Mouse (Mus musculus) C2C12 (cell line): ENCODE measurements around the gene Dctpp1.

Experiments
- CTCF ChIP-seq: IDR thresholded peaks from one replicate; pipeline ENCODE4 v1.5.1; 2011; ENCODE audit not compliant: control insufficient read depth, insufficient read depth, insufficient read length
- MAX ChIP-seq: IDR thresholded peaks from one replicate; pipeline ENCODE4 v1.6.1; 2011; ENCODE audit warnings: mild to moderate bottlenecking, control low read depth
- MYOD1 ChIP-seq: IDR thresholded peaks from one replicate; pipeline ENCODE4 v1.6.1; 2011; ENCODE audit warnings: low read depth; ENCODE audit not compliant: control insufficient read depth, insufficient read length
- USF1 ChIP-seq: IDR thresholded peaks from one replicate; pipeline ENCODE4 v1.6.1; 2011; ENCODE audit warnings: low read depth, mild to moderate bottlenecking, control low read depth, moderate library complexity

GRCm38 (mm10) chr7:127223515-127224478 is 36.7 kb downstream of the Dctpp1 start:
- TF ChIP-seq MAX (no peak), CTCF (no peak), MYOD1 (no peak), USF1 (no peak)
